Mouse (Mus musculus) limb, embryonic 15.5 days (tissue): Measurements from ENCODE around the gene Gm20509. TPM values are rescaled to one million over a fixed set of nuclear protein-coding genes. Genes with fewer than 3 reads are reported as not detected.
A peak's percentile ranks its signal among the peaks of the same experiment; 100 is the strongest.
"Not testable (repeated sequence)": the region's sequence is repeated elsewhere in the genome, so short reads cannot be mapped to it uniquely, and the experiment has no call there.

Source experiments
- ATAC-seq: fragments of 200-750 bp; cut with Nextera tagmentation; 2 replicates; pipeline ENCODE4 v1.8.0; 2017; ENCODE audit warnings: low read depth, moderate TSS enrichment; ENCODE audit not compliant: insufficient number of reproducible peaks, low FRiP score, low TSS enrichment
- H3K27ac ChIP-seq: fragments of 300-500 bp; sonication (generic); 2 replicates; pipeline ENCODE4 v1.5.1; 2015; ENCODE audit warnings: moderate library complexity, mild to moderate bottlenecking, inconsistent platforms
- H3K27me3 ChIP-seq: fragments of 300-500 bp; sonication (generic); 2 replicates; pipeline ENCODE4 v1.6.1; 2015; ENCODE audit warnings: inconsistent platforms
- H3K36me3 ChIP-seq: fragments of 300-500 bp; sonication (generic); 2 replicates; pipeline ENCODE4 v1.6.1; 2015; ENCODE audit warnings: inconsistent platforms
- H3K4me1 ChIP-seq: fragments of 300-500 bp; sonication (generic); 2 replicates; pipeline ENCODE4 v1.6.1; 2015; ENCODE audit warnings: inconsistent platforms
- H3K4me2 ChIP-seq: fragments of 300-500 bp; sonication (generic); 2 replicates; pipeline ENCODE4 v1.6.1; 2015; ENCODE audit warnings: mild to moderate bottlenecking, inconsistent platforms
- H3K4me3 ChIP-seq: fragments of 300-500 bp; sonication (generic); 2 replicates; pipeline ENCODE4 v1.5.1; 2015; ENCODE audit warnings: mild to moderate bottlenecking, inconsistent platforms
- H3K9ac ChIP-seq: fragments of 300-500 bp; sonication (generic); 2 replicates; pipeline ENCODE4 v1.6.1; 2015; ENCODE audit warnings: inconsistent platforms
- H3K9me3 ChIP-seq: fragments of 300-500 bp; sonication (generic); 2 replicates; pipeline ENCODE4 v1.6.1; 2016; ENCODE audit warnings: inconsistent platforms
- WGBS: fragments of 180-500 bp; shearing (Covaris S2); methylation state at CpG from one replicate; pipeline ENCODE4 v1.1.7; 2015; 5-methylcytosine and 5-hydroxymethylcytosine counted together
- polyA plus RNA-seq: library from polyadenylated mRNA; unstranded; fragments of >200 nt; fragmentation: Nextera tagmentation; extraction: Ambion mirVana; gene quantifications from 2 replicates; pipeline ENCODE4 v1.2.1, GENCODE M21; 2015

Gm20509 gene
- polyA plus RNA-seq = not detected in 2 replicates

- H3K4me1 ChIP-seq = peaks cover 10% of the 10 kb centered on the region
- no peaks in the 10 kb centered on the region for H3K36me3 ChIP-seq
- peak within 1 kb of the TSS; percentile 88 for H3K4me2 ChIP-seq
- no peak for ATAC-seq
- no peaks in the 10 kb centered on the region for H3K9me3 ChIP-seq
- 95% methylated on average over 4 of the region's 4 CpGs for WGBS
- no peak within 1 kb of the TSS for H3K27ac ChIP-seq
- H3K9ac ChIP-seq = peak within 1 kb of the TSS; percentile 28; the same call in 1 of the 2 replicates
- peaks cover 26% of the 10 kb centered on the region for H3K27me3 ChIP-seq
- peak within 1 kb of the TSS; percentile 42 for H3K4me3 ChIP-seq
These were observed at the start of gene Gm20509 for GRCm38 (mm10) chr9:73102181-73102580. Gm20509 (plus strand) TSS chr9:73102470.

GRCm38 (mm10) chr9:73055441-73055911 lies 46.8 kb upstream of the Gm20509 start:
- Histone ChIP-seq H3K4me3 (no peak overlapping the region), H3K9ac (no peak overlapping the region), H3K9me3 (no peaks in the 10 kb centered on the region), H3K36me3 (no peaks in the 10 kb centered on the region), H3K4me1 (peaks cover 3% of the 10 kb centered on the region; the same call in 1 of the 2 replicates), H3K27me3 (no peaks in the 10 kb centered on the region), H3K27ac (no peak overlapping the region), H3K4me2 (no peak overlapping the region)
- 37% methylated on average over 10 of the region's 10 CpGs for WGBS
- no peak for ATAC-seq

DNA sequence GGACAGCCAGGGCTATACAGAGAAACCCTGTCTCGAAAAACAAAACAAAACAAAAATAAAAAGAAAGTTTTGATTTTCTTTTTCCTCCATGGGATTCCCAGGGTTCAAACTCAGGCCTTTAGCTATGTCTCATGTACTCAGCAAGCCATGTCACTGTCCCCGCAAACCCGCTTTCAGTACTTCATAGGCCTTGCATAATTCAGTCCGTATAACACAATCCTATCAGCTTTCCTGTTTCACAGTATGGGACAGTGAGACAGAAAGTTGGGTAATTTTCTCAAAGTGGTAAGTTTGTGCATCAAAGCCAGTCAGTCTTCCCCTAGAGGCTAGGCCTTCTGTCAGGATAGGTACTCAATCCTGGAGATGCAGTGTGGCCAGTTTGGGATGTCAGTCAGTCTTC lies 43.0 kb upstream of the Gm20509 start:
- Histone ChIP-seq H3K27me3 (no peaks in the 10 kb centered on the region), H3K36me3 (no peaks in the 10 kb centered on the region), H3K9me3 (no peaks in the 10 kb centered on the region), H3K4me2 (no peak overlapping the region), H3K9ac (no peak overlapping the region), H3K27ac (no peak overlapping the region), H3K4me1 (peaks cover 8% of the 10 kb centered on the region), H3K4me3 (no peak overlapping the region)
- ATAC-seq = no peak
- WGBS = 89% methylated on average over 4 of the region's 4 CpGs

- H3K9ac ChIP-seq = no peak overlapping the region
These were observed 38.5 kb upstream of the Gm20509 start for GRCm38 (mm10) chr9:73063621-73064290.

DNA sequence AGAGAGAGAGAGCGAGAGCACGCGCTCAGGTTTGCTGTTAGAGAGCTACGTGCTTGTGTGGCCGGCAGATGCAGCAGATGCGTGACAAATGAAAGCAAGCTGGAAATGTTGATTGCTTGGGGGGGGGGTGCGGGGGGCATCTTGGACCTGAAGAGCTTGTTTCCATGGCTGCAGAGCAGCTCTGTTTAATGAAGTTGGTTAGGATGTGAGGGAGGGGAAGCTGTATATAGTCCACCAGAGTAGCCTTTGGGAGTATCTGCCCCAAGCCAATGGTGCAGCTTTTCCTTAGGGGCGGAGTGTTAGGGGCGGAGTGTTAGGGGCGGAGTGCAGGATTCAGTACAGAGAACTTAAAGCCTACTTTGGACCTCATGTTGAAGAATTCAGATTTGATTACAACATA lies 35.2 kb upstream of the Gm20509 start:
- Histone ChIP-seq H3K4me1 (peaks cover 22% of the 10 kb centered on the region), H3K9me3 (no peaks in the 10 kb centered on the region), H3K27ac (no peak overlapping the region), H3K27me3 (no peaks in the 10 kb centered on the region), H3K36me3 (no peaks in the 10 kb centered on the region), H3K9ac (no peak overlapping the region), H3K4me2 (peak overlapping the region; percentile 39), H3K4me3 (peak overlapping the region; percentile 10)
- 0 out of 2 replicates have a peak, but pooled peaks have one; percentile 55 for ATAC-seq
- WGBS = 20% methylated on average over 10 of the region's 10 CpGs

More at GRCm38 (mm10) chr9:73063621-73064290, 38.5 kb upstream of the Gm20509 start:
- H3K9me3 ChIP-seq = no peaks in the 10 kb centered on the region
- peaks cover 20% of the 10 kb centered on the region for H3K4me1 ChIP-seq
- no peaks in the 10 kb centered on the region for H3K36me3 ChIP-seq
- H3K27ac ChIP-seq = peak overlapping the region; percentile 47
- peak overlapping the region; percentile 27 for H3K4me3 ChIP-seq
- peak overlapping the region; percentile 39 for H3K4me2 ChIP-seq
- ATAC-seq = no peak
- no peaks in the 10 kb centered on the region for H3K27me3 ChIP-seq
- WGBS = 9% methylated on average over 15 of the region's 15 CpGs

GRCm38 (mm10) chr9:73068230-73068679 lies 34.0 kb upstream of the Gm20509 start:
- Histone ChIP-seq H3K4me2 (peak overlapping the region; percentile 8; the same call in 1 of the 2 replicates), H3K4me3 (no peak overlapping the region), H3K9ac (no peak overlapping the region), H3K27me3 (no peaks in the 10 kb centered on the region), H3K27ac (peak overlapping the region; percentile 64), H3K9me3 (no peaks in the 10 kb centered on the region), H3K36me3 (no peaks in the 10 kb centered on the region), H3K4me1 (peaks cover 22% of the 10 kb centered on the region)
- WGBS = 31% methylated on average over 6 of the region's 6 CpGs
- peak; percentile 66 for ATAC-seq

GRCm38 (mm10) chr9:73068688-73069087 lies 33.6 kb upstream of the Gm20509 start:
- H3K9ac ChIP-seq = no peak overlapping the region
- H3K9me3 ChIP-seq = no peaks in the 10 kb centered on the region
- H3K4me1 ChIP-seq = peaks cover 17% of the 10 kb centered on the region
- no peaks in the 10 kb centered on the region for H3K27me3 ChIP-seq
- no peak overlapping the region for H3K4me3 ChIP-seq
- no peaks in the 10 kb centered on the region for H3K36me3 ChIP-seq
- H3K4me2 ChIP-seq = no peak overlapping the region
- no peak for ATAC-seq
- peak overlapping the region; percentile 64 for H3K27ac ChIP-seq
- 75% methylated on average over 6 of the region's 6 CpGs for WGBS

DNA sequence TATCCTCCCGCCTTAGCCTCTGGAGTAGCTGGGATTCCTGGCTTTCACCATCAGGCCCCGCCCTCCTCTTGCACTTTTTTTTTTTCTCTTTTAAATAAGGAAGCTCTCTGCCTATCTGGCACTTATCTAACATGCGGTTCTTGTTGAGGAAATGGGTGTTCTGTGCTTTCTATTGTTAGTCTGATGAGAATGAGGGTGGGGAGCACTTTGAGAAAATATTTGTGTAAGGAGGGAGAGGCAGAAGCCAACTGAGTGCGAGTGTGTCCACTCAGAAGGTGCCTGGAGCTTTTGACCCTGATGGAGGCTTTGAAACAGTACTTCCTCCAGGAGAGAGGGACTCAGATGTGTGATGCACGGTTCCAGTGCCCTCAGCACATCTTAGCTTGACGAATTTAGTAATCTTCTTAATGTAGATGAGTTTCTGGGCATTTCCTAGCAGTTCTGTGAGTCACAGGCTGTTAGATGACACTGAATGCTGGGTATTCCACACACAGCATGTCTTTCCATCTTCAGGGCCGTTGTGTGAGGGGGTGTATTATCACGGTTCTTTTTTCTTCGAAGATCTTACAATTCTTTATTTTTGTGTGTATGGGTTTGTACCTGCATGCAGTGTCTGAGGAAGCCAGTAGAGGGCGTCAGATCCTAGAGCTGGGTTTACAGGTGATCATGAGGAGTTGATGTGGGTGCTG lies 31.2 kb upstream of the Gm20509 start:
- Histone ChIP-seq H3K4me3 (no peak overlapping the region), H3K4me1 (peaks cover 15% of the 10 kb centered on the region), H3K27me3 (no peaks in the 10 kb centered on the region), H3K4me2 (no peak overlapping the region), H3K36me3 (no peaks in the 10 kb centered on the region), H3K9me3 (no peaks in the 10 kb centered on the region), H3K27ac (no peak overlapping the region), H3K9ac (no peak overlapping the region)
- WGBS = 77% methylated on average over 10 of the region's 10 CpGs
- ATAC-seq = no peak

- no peaks in the 10 kb centered on the region for H3K36me3 ChIP-seq
- no peaks in the 10 kb centered on the region for H3K27me3 ChIP-seq
- H3K4me1 ChIP-seq = peaks cover 9% of the 10 kb centered on the region
- H3K4me3 ChIP-seq = no peak overlapping the region
- H3K27ac ChIP-seq = no peak overlapping the region
- no peak overlapping the region for H3K9ac ChIP-seq
- no peaks in the 10 kb centered on the region for H3K9me3 ChIP-seq
- WGBS = 75% methylated on average over 8 of the region's 8 CpGs
- H3K4me2 ChIP-seq = no peak overlapping the region
- ATAC-seq = no peak
These were observed 29.8 kb upstream of the Gm20509 start for GRCm38 (mm10) chr9:73072426-73072825.

DNA sequence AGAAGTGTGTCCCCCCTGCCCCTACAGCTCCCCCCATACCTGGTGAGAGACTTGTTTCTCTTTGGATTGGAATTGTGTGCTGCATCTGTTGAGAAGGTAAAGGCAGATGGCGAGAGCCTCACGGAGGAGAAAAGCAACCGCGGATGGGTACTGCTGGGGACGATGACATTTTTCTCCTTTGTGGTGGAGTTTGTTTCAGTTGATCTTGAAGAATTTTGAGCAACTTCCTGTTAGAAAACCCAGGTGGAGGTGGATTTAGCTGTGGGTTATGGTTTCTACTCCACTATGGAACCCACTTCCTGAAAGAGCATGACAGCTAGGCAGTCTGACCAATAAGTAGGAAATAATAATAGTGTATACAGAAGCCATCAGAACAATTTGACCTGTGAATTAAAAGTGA lies 29.1 kb upstream of the Gm20509 start:
- Histone ChIP-seq H3K9ac (no peak overlapping the region), H3K4me1 (peaks cover 4% of the 10 kb centered on the region; the same call in 1 of the 2 replicates), H3K4me2 (no peak overlapping the region), H3K9me3 (no peaks in the 10 kb centered on the region), H3K27me3 (no peaks in the 10 kb centered on the region), H3K27ac (no peak overlapping the region), H3K4me3 (no peak overlapping the region), H3K36me3 (no peaks in the 10 kb centered on the region)
- 90% methylated on average over 5 of the region's 5 CpGs for WGBS
- ATAC-seq = no peak

- H3K36me3 ChIP-seq, ATAC-seq, H3K27me3 ChIP-seq, H3K4me3 ChIP-seq, H3K4me2 ChIP-seq, H3K9me3 ChIP-seq, H3K27ac ChIP-seq, H3K9ac ChIP-seq, H3K4me1 ChIP-seq: not testable (repeated sequence)
- WGBS = 87% methylated on average over 11 of the region's 12 CpGs
These were observed 22.9 kb upstream of the Gm20509 start for GRCm38 (mm10) chr9:73079349-73079748.

DNA sequence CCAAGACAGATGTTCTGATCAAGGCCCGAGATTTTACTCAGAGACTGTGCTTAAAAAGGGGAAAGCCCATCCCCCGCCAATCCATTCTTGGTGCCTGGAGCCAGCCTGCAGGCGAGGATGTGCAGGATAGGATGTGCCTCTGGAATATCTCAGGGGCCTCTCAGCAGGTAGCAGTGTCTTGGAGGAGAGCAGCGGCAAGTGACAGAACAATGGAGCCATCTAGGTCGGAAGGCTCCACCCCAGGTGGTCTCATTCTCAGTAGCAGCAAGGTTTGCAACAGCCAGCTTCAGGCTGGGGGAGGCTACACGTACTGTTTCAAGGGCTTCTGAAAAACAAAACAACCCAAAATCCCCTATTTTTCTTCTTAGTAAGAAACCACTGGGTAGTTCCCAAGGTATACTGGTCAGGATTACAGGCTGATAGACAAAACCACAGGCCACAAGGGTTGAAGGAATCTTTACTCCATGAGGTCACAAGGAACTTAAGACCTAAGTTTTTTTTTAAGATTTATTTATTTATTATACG lies 22.4 kb upstream of the Gm20509 start:
- no peak for ATAC-seq
- Histone ChIP-seq H3K36me3 (no peaks in the 10 kb centered on the region), H3K4me2 (no peak overlapping the region), H3K9ac (no peak overlapping the region), H3K4me3 (no peak overlapping the region), H3K27ac (no peak overlapping the region), H3K4me1 (no peaks in the 10 kb centered on the region), H3K27me3 (no peaks in the 10 kb centered on the region), H3K9me3 (no peaks in the 10 kb centered on the region)
- 59% methylated on average over 7 of the region's 7 CpGs for WGBS
